Mouse (Mus musculus) intestine, embryonic 16.5 days (tissue): ENCODE data around the gene Cd84. TPM values are rescaled to one million over a fixed set of nuclear protein-coding genes. Genes with fewer than 3 reads are reported as not detected.
"Not testable (repeated sequence)": the region's sequence is repeated elsewhere in the genome, so short reads cannot be mapped to it uniquely, and the experiment has no call there.

Experiments used
- ATAC-seq: fragments of 200-750 bp; cut with Nextera tagmentation; 2 replicates; pipeline ENCODE4 v1.8.0; 2017; ENCODE audit warnings: moderate TSS enrichment, moderate library complexity
- H3K27ac ChIP-seq: fragments of 300-500 bp; sonication (generic); 2 replicates; pipeline ENCODE4 v1.5.1; 2014; ENCODE audit warnings: mild to moderate bottlenecking, low read length
- H3K27me3 ChIP-seq: fragments of 300-500 bp; sonication (generic); replicated peaks from 2 replicates; pipeline ENCODE4 v1.6.1; 2014; ENCODE audit warnings: low read length, control low read depth, mixed read lengths; ENCODE audit not compliant: control insufficient read depth, insufficient read depth
- H3K36me3 ChIP-seq: fragments of 300-500 bp; sonication (generic); 2 replicates; pipeline ENCODE4 v1.6.1; 2014; ENCODE audit warnings: low read length, control low read depth; ENCODE audit not compliant: control insufficient read depth, insufficient read depth
- H3K4me1 ChIP-seq: fragments of 300-500 bp; sonication (generic); 2 replicates; pipeline ENCODE4 v1.6.1; 2014; ENCODE audit warnings: low read length, control low read depth, mixed read lengths; ENCODE audit not compliant: control insufficient read depth, insufficient read depth
- H3K4me2 ChIP-seq: fragments of 300-500 bp; sonication (generic); 2 replicates; pipeline ENCODE4 v1.6.1; 2014; ENCODE audit warnings: low read depth, low read length, control low read depth
- H3K4me3 ChIP-seq: fragments of 300-500 bp; sonication (generic); 2 replicates; pipeline ENCODE4 v1.5.1; 2014; ENCODE audit warnings: mild to moderate bottlenecking, low read length
- H3K9ac ChIP-seq: fragments of 300-500 bp; sonication (generic); 2 replicates; pipeline ENCODE4 v1.6.1; 2014; ENCODE audit warnings: low read depth, low read length
- H3K9me3 ChIP-seq: fragments of 300-500 bp; sonication (generic); 2 replicates; pipeline ENCODE4 v1.6.1; 2016; ENCODE audit warnings: low read length, control low read depth; ENCODE audit not compliant: control insufficient read depth
- WGBS: fragments of 180-500 bp; shearing (Covaris S2); extraction: QIAGEN DNeasy Blood & Tissue Kit; methylation state at CpG from one replicate; pipeline ENCODE4 v1.1.7; 2014; 5-methylcytosine and 5-hydroxymethylcytosine counted together
- polyA plus RNA-seq: library from polyadenylated mRNA; unstranded; fragments of >200 nt; fragmentation: Nextera tagmentation; extraction: Ambion mirVana; gene quantifications from 2 replicates; pipeline ENCODE4 v1.2.1, GENCODE M21; 2015

Gene Cd84
- 1.1 and 1.8 TPM in 2 replicates for polyA plus RNA-seq

GRCm38 (mm10) chr1:171839488-171839887 lies at the start of gene Cd84:
Cd84 (plus strand) TSS chr1:171839697.
- Histone ChIP-seq H3K4me2 (no peak within 1 kb of the TSS), H3K27me3 (no peaks in the 10 kb centered on the region), H3K4me1 (no peaks in the 10 kb centered on the region), H3K36me3 (no peaks in the 10 kb centered on the region), H3K9ac (no peak within 1 kb of the TSS), H3K4me3 (no peak within 1 kb of the TSS), H3K9me3 (no peaks in the 10 kb centered on the region), H3K27ac (no peak within 1 kb of the TSS)
- WGBS = 86% methylated on average over 3 of the region's 3 CpGs
- no peak for ATAC-seq

GRCm38 (mm10) chr1:171791491-171791890 lies 48.0 kb upstream of the Cd84 start:
- Histone ChIP-seq H3K4me3 (no peak overlapping the region), H3K36me3 (no peaks in the 10 kb centered on the region), H3K9ac (no peak overlapping the region), H3K4me1 (no peaks in the 10 kb centered on the region), H3K4me2 (no peak overlapping the region), H3K27me3 (no peaks in the 10 kb centered on the region), H3K27ac (no peak overlapping the region), H3K9me3 (no peaks in the 10 kb centered on the region)
- WGBS = 87% methylated on average over 3 of the region's 3 CpGs
- no peak for ATAC-seq

GRCm38 (mm10) chr1:171796185-171796584 lies 43.3 kb upstream of the Cd84 start:
- H3K4me1 ChIP-seq = no peaks in the 10 kb centered on the region
- no peak overlapping the region for H3K4me3 ChIP-seq
- no peaks in the 10 kb centered on the region for H3K36me3 ChIP-seq
- H3K27ac ChIP-seq = no peak overlapping the region
- H3K9me3 ChIP-seq = no peaks in the 10 kb centered on the region
- no peak for ATAC-seq
- no peaks in the 10 kb centered on the region for H3K27me3 ChIP-seq
- no peak overlapping the region for H3K9ac ChIP-seq
- 62% methylated on average over 2 of the region's 2 CpGs for WGBS
- H3K4me2 ChIP-seq = no peak overlapping the region

GRCm38 (mm10) chr1:171797840-171798239 lies 41.7 kb upstream of the Cd84 start:
- Histone ChIP-seq H3K4me1 (no peaks in the 10 kb centered on the region), H3K27me3 (no peaks in the 10 kb centered on the region), H3K27ac (no peak overlapping the region), H3K36me3 (no peaks in the 10 kb centered on the region), H3K9me3 (no peaks in the 10 kb centered on the region), H3K4me3 (no peak overlapping the region), H3K4me2 (no peak overlapping the region), H3K9ac (no peak overlapping the region)
- WGBS = 55% methylated on average over 1 of the region's 1 CpGs
- ATAC-seq = no peak

- H3K27me3 ChIP-seq = no peaks in the 10 kb centered on the region
- no peak overlapping the region for H3K4me2 ChIP-seq
- no peaks in the 10 kb centered on the region for H3K4me1 ChIP-seq
- H3K4me3 ChIP-seq = no peak overlapping the region
- H3K9ac ChIP-seq = no peak overlapping the region
- H3K36me3 ChIP-seq = no peaks in the 10 kb centered on the region
- H3K9me3 ChIP-seq = no peaks in the 10 kb centered on the region
- ATAC-seq = no peak
- WGBS = 83% methylated on average over 4 of the region's 4 CpGs
- H3K27ac ChIP-seq = no peak overlapping the region
Observed at GRCm38 (mm10) chr1:171799648-171800047, 39.8 kb upstream of the Cd84 start.

GRCm38 (mm10) chr1:171811048-171811447 lies 28.4 kb upstream of the Cd84 start:
- H3K36me3 ChIP-seq, H3K4me3 ChIP-seq, H3K9ac ChIP-seq, H3K27me3 ChIP-seq, H3K9me3 ChIP-seq, H3K4me1 ChIP-seq, H3K4me2 ChIP-seq, ATAC-seq, H3K27ac ChIP-seq: not testable (repeated sequence)
- WGBS = 67% methylated on average over 1 of the region's 1 CpGs

GRCm38 (mm10) chr1:171815545-171816439 lies 23.7 kb upstream of the Cd84 start:
- Histone ChIP-seq H3K27ac (no peak overlapping the region), H3K4me3 (no peak overlapping the region), H3K9ac (no peak overlapping the region), H3K4me1 (no peaks in the 10 kb centered on the region), H3K4me2 (no peak overlapping the region), H3K9me3 (no peaks in the 10 kb centered on the region), H3K36me3 (no peaks in the 10 kb centered on the region), H3K27me3 (no peaks in the 10 kb centered on the region)
- ATAC-seq = peak; percentile 78
- 12% methylated on average over 8 of the region's 8 CpGs for WGBS

GRCm38 (mm10) chr1:171816991-171817390 lies 22.5 kb upstream of the Cd84 start:
- no peaks in the 10 kb centered on the region for H3K27me3 ChIP-seq
- no peaks in the 10 kb centered on the region for H3K36me3 ChIP-seq
- no peaks in the 10 kb centered on the region for H3K4me1 ChIP-seq
- H3K4me2 ChIP-seq = no peak overlapping the region
- H3K27ac ChIP-seq = no peak overlapping the region
- no peaks in the 10 kb centered on the region for H3K9me3 ChIP-seq
- H3K9ac ChIP-seq = no peak overlapping the region
- WGBS = 86% methylated on average over 4 of the region's 4 CpGs
- ATAC-seq = no peak
- H3K4me3 ChIP-seq = no peak overlapping the region

- no peak for ATAC-seq
- no peak overlapping the region for H3K4me3 ChIP-seq
- no peak overlapping the region for H3K4me2 ChIP-seq
- no peaks in the 10 kb centered on the region for H3K4me1 ChIP-seq
- H3K36me3 ChIP-seq = no peaks in the 10 kb centered on the region
- no peak overlapping the region for H3K9ac ChIP-seq
- H3K27ac ChIP-seq = no peak overlapping the region
- 62% methylated on average over 1 of the region's 1 CpGs for WGBS
- H3K27me3 ChIP-seq = no peaks in the 10 kb centered on the region
- H3K9me3 ChIP-seq = no peaks in the 10 kb centered on the region
Observed at GRCm38 (mm10) chr1:171821331-171821730, 18.2 kb upstream of the Cd84 start.
